Mouse (Mus musculus): Measurements from ENCODE around the gene Tmem63c. TPM values are rescaled to one million over a fixed set of nuclear protein-coding genes. Genes with fewer than 3 reads are reported as not detected.

Tmem63c gene
- polyA plus RNA-seq, 1 experiment from 2014 or later, result not detected

Small RNAs within 50 kb of the gene (microRNA-seq; reads per million reads assigned to microRNA genes)
- not detected for gene Gm25847

Other genes with a start within 250 kb of the Tmem63c start
- 6.7 and 7.7 TPM in 2 replicates for gene Irf2bpl, start 136.5 kb upstream of the Tmem63c start, polyA plus RNA-seq (2016; fragmentation: Nextera tagmentation; extraction: Ambion mirVana)
- 18.0 and 19.2 TPM in 2 replicates for gene Cipc, start 74.3 kb upstream of the Tmem63c start, polyA plus RNA-seq (2016; fragmentation: Nextera tagmentation; extraction: Ambion mirVana)
- gene Zdhhc22, start 30.9 kb upstream of the Tmem63c start, polyA plus RNA-seq (2016; fragmentation: Nextera tagmentation; extraction: Ambion mirVana), result not detected in 2 replicates
- gene Ngb, start 81.2 kb downstream of the Tmem63c start, polyA plus RNA-seq (2016; fragmentation: Nextera tagmentation; extraction: Ambion mirVana), result 0.17 TPM in 1 of 2 replicates, not detected in the other
- 44.8 and 49.2 TPM in 2 replicates for gene Gstz1, start 125.8 kb downstream of the Tmem63c start, polyA plus RNA-seq (2016; fragmentation: Nextera tagmentation; extraction: Ambion mirVana)
- 7.1 and 7.3 TPM in 2 replicates for gene Pomt2, start 126.6 kb downstream of the Tmem63c start, polyA plus RNA-seq (2016; fragmentation: Nextera tagmentation; extraction: Ambion mirVana)
- 16.2 and 16.7 TPM in 2 replicates for gene Samd15, start 178.4 kb downstream of the Tmem63c start, polyA plus RNA-seq (2016; fragmentation: Nextera tagmentation; extraction: Ambion mirVana)
- 1.3 and 1.4 TPM in 2 replicates for gene Tmed8, start 179.1 kb downstream of the Tmem63c start, polyA plus RNA-seq (2016; fragmentation: Nextera tagmentation; extraction: Ambion mirVana)
- 0.32 and 0.49 TPM in 2 replicates for gene Noxred1, start 217.4 kb downstream of the Tmem63c start, polyA plus RNA-seq (2016; fragmentation: Nextera tagmentation; extraction: Ambion mirVana)
- 11.6 and 13.6 TPM in 2 replicates for gene Vipas39, start 244.9 kb downstream of the Tmem63c start, polyA plus RNA-seq (2016; fragmentation: Nextera tagmentation; extraction: Ambion mirVana)
- 214 and 222 TPM in 2 replicates for gene Ahsa1, start 245.1 kb downstream of the Tmem63c start, polyA plus RNA-seq (2016; fragmentation: Nextera tagmentation; extraction: Ambion mirVana)